Mouse (Mus musculus) midbrain, embryonic 14.5 days (tissue): Measurements from ENCODE around the gene Prm3. TPM values are rescaled to one million over a fixed set of nuclear protein-coding genes. Genes with fewer than 3 reads are reported as not detected.

Experiments
- ATAC-seq: fragments of 200-750 bp; cut with Nextera tagmentation; 2 replicates; pipeline ENCODE4 v1.8.0; 2017; ENCODE audit warnings: moderate number of reproducible peaks, moderate library complexity; ENCODE audit not compliant: low FRiP score, low TSS enrichment
- DNase-seq: peaks from one replicate; pipeline ENCODE4 v3.0.0-alpha.2; 2015
- H3K27ac ChIP-seq: fragments of 300-500 bp; sonication (generic); replicated peaks from 2 replicates; pipeline ENCODE4 v1.5.1; 2014; ENCODE audit warnings: mild to moderate bottlenecking, low read depth, low read length, moderate library complexity
- H3K27me3 ChIP-seq: fragments of 300-500 bp; sonication (generic); 2 replicates; pipeline ENCODE4 v1.6.1; 2014; ENCODE audit warnings: low read length, control low read depth, mixed read lengths; ENCODE audit not compliant: control insufficient read depth, insufficient read depth
- H3K36me3 ChIP-seq: fragments of 300-500 bp; sonication (generic); 2 replicates; pipeline ENCODE4 v1.6.1; 2014; ENCODE audit warnings: low read length, control low read depth; ENCODE audit not compliant: control insufficient read depth, insufficient read depth
- H3K4me1 ChIP-seq: fragments of 300-500 bp; sonication (generic); 2 replicates; pipeline ENCODE4 v1.6.1; 2014; ENCODE audit warnings: mild to moderate bottlenecking, antibody characterized with exemption, low read length, control low read depth; ENCODE audit not compliant: control insufficient read depth, insufficient read depth
- H3K4me2 ChIP-seq: fragments of 300-500 bp; sonication (generic); 2 replicates; pipeline ENCODE4 v1.6.1; 2014; ENCODE audit warnings: mild to moderate bottlenecking, low read length, moderate library complexity
- H3K4me3 ChIP-seq: fragments of 300-500 bp; sonication (generic); replicated peaks from 2 replicates; pipeline ENCODE4 v1.5.1; 2014; ENCODE audit warnings: low read depth, low read length
- H3K9ac ChIP-seq: fragments of 300-500 bp; sonication (generic); replicated peaks from 2 replicates; pipeline ENCODE4 v1.6.1; 2014; ENCODE audit warnings: mild to moderate bottlenecking, low read length, moderate library complexity
- H3K9me3 ChIP-seq: fragments of 300-500 bp; sonication (generic); 2 replicates; pipeline ENCODE4 v1.6.1; 2016; ENCODE audit warnings: low read length, control low read depth, mixed read lengths; ENCODE audit not compliant: control insufficient read depth
- WGBS: fragments of 180-500 bp; shearing (Covaris S2); extraction: QIAGEN DNeasy Blood & Tissue Kit; methylation state at CpG from one replicate; pipeline ENCODE4 v1.1.7; 2014; 5-methylcytosine and 5-hydroxymethylcytosine counted together
- polyA plus RNA-seq: library from polyadenylated mRNA; unstranded; fragments of >200 nt; fragmentation: Nextera tagmentation; extraction: Ambion mirVana; gene quantifications from 2 replicates; pipeline ENCODE4 v1.2.1, GENCODE M21; 2014

Prm3 gene
- polyA plus RNA-seq, 1 experiment from 2014 or later: not detected

- H3K4me1 ChIP-seq: no peaks in the 10 kb centered on the region
- H3K4me2 ChIP-seq: no peak overlapping the region
- ATAC-seq: no peak
- H3K9ac ChIP-seq: no peak overlapping the region
- peak; percentile 28 for DNase-seq
- H3K4me3 ChIP-seq: no peak overlapping the region
- no peaks in the 10 kb centered on the region for H3K27me3 ChIP-seq
- no peak overlapping the region for H3K27ac ChIP-seq
- no peaks in the 10 kb centered on the region for H3K9me3 ChIP-seq
- 50% methylated on average over 4 of the region's 4 CpGs for WGBS
- H3K36me3 ChIP-seq: no peaks in the 10 kb centered on the region
These were observed 20.0 kb downstream of the Prm3 start for GRCm38 (mm10) chr16:10770531-10771325.

- Histone ChIP-seq H3K4me1 (no peaks in the 10 kb centered on the region), H3K4me2 (no peak overlapping the region), H3K9ac (no peak overlapping the region), H3K9me3 (no peaks in the 10 kb centered on the region), H3K27me3 (no peaks in the 10 kb centered on the region), H3K36me3 (no peaks in the 10 kb centered on the region), H3K27ac (no peak overlapping the region), H3K4me3 (no peak overlapping the region)
- DNase-seq (no peak), ATAC-seq (no peak)
- 61% methylated on average over 2 of the region's 2 CpGs for WGBS
These were observed 21.1 kb downstream of the Prm3 start for GRCm38 (mm10) chr16:10769661-10770060.

- 67% methylated on average over 9 of the region's 9 CpGs for WGBS
- DNase-seq: no peak
- Histone ChIP-seq H3K36me3 (no peaks in the 10 kb centered on the region), H3K27ac (no peak overlapping the region), H3K4me3 (no peak overlapping the region), H3K27me3 (no peaks in the 10 kb centered on the region), H3K9me3 (no peaks in the 10 kb centered on the region), H3K4me2 (no peak overlapping the region), H3K4me1 (no peaks in the 10 kb centered on the region), H3K9ac (no peak overlapping the region)
- ATAC-seq: no peak
These were observed 21.9 kb downstream of the Prm3 start for GRCm38 (mm10) chr16:10768821-10769220.

GRCm38 (mm10) chr16:10767158-10767557 is 23.6 kb downstream of the Prm3 start:
- H3K9me3 ChIP-seq: no peaks in the 10 kb centered on the region
- H3K36me3 ChIP-seq: no peaks in the 10 kb centered on the region
- no peaks in the 10 kb centered on the region for H3K4me1 ChIP-seq
- H3K27ac ChIP-seq: no peak overlapping the region
- DNase-seq: peak; percentile 79
- WGBS: 36% methylated on average over 4 of the region's 4 CpGs
- ATAC-seq: no peak
- H3K4me2 ChIP-seq: no peak overlapping the region
- H3K27me3 ChIP-seq: no peaks in the 10 kb centered on the region
- H3K9ac ChIP-seq: no peak overlapping the region
- H3K4me3 ChIP-seq: no peak overlapping the region

- Histone ChIP-seq H3K4me1 (no peaks in the 10 kb centered on the region), H3K4me2 (no peak overlapping the region), H3K27me3 (no peaks in the 10 kb centered on the region), H3K36me3 (no peaks in the 10 kb centered on the region), H3K27ac (no peak overlapping the region), H3K9me3 (no peaks in the 10 kb centered on the region), H3K4me3 (no peak overlapping the region), H3K9ac (no peak overlapping the region)
- DNase-seq (no peak), ATAC-seq (no peak)
- 69% methylated on average over 2 of the region's 2 CpGs for WGBS
These were observed 26.4 kb downstream of the Prm3 start for GRCm38 (mm10) chr16:10764323-10764722.

- Histone ChIP-seq H3K4me1 (no peaks in the 10 kb centered on the region), H3K9ac (no peak overlapping the region), H3K4me3 (no peak overlapping the region), H3K27ac (no peak overlapping the region), H3K9me3 (no peaks in the 10 kb centered on the region), H3K27me3 (no peaks in the 10 kb centered on the region), H3K4me2 (no peak overlapping the region), H3K36me3 (no peaks in the 10 kb centered on the region)
- ATAC-seq: no peak
- WGBS: 63% methylated on average over 6 of the region's 6 CpGs
- DNase-seq: no peak
These were observed 27.0 kb downstream of the Prm3 start for GRCm38 (mm10) chr16:10763540-10764264.

- ATAC-seq: no peak
- H3K9me3 ChIP-seq: no peaks in the 10 kb centered on the region
- WGBS: 79% methylated on average over 5 of the region's 5 CpGs
These were observed 28.0 kb downstream of the Prm3 start for GRCm38 (mm10) chr16:10762569-10763180.

GRCm38 (mm10) chr16:10761182-10761581 is 29.5 kb downstream of the Prm3 start:
- DNase-seq (no peak), ATAC-seq (no peak)
- Histone ChIP-seq H3K4me1 (no peaks in the 10 kb centered on the region), H3K27me3 (no peaks in the 10 kb centered on the region), H3K4me3 (no peak overlapping the region), H3K27ac (no peak overlapping the region), H3K4me2 (no peak overlapping the region), H3K9me3 (no peaks in the 10 kb centered on the region), H3K9ac (no peak overlapping the region), H3K36me3 (no peaks in the 10 kb centered on the region)
- WGBS: 73% methylated on average over 8 of the region's 8 CpGs

More at GRCm38 (mm10) chr16:10762569-10763180, 28.0 kb downstream of the Prm3 start:
- H3K27ac ChIP-seq: no peak overlapping the region
- H3K27me3 ChIP-seq: no peaks in the 10 kb centered on the region
- no peak for DNase-seq
- no peaks in the 10 kb centered on the region for H3K4me1 ChIP-seq
- no peak overlapping the region for H3K9ac ChIP-seq
- no peak overlapping the region for H3K4me3 ChIP-seq
- H3K36me3 ChIP-seq: no peaks in the 10 kb centered on the region
- H3K4me2 ChIP-seq: no peak overlapping the region
